Mouse (Mus musculus) CH12.LX (cell line): ENCODE results near the gene S100pbp. TPM values are rescaled to one million over a fixed set of nuclear protein-coding genes. Genes with fewer than 3 reads are reported as not detected.
A peak's percentile ranks its signal among the peaks of the same experiment; 100 is the strongest.

Experiments
- DNase-seq: peaks from one replicate; pipeline ENCODE4 v3.0.0-alpha.2; 2013; ENCODE audit errors: extremely low read depth
- H3K27ac ChIP-seq: 2 replicates; pipeline ENCODE4 v1.5.1; 2012; ENCODE audit warnings: low read depth, mild to moderate bottlenecking, control low read depth, moderate library complexity; ENCODE audit not compliant: insufficient read depth
- H3K27me3 ChIP-seq: replicated peaks from 2 replicates; pipeline ENCODE3; 2012; ENCODE audit warnings: inconsistent platforms
- H3K36me3 ChIP-seq, 2 experiments: replicated peaks in 1 of 2; 2 replicates each; pipeline versions ENCODE3 to v1.6.1; 2012; ENCODE audit warnings: inconsistent platforms in 1 of 2, low read length in 1 of 2, mild to moderate bottlenecking in 1 of 2, mixed read lengths in 1 of 2, moderate library complexity in 1 of 2; ENCODE audit not compliant: control insufficient read depth in 1 of 2, insufficient read depth in 1 of 2
- H3K4me1 ChIP-seq, 2 experiments: 2 replicates each; pipeline ENCODE4 v1.6.1; 2012; ENCODE audit warnings: inconsistent platforms in 1 of 2, moderate library complexity in 1 of 2; ENCODE audit not compliant: insufficient read depth in 2 of 2, control insufficient read depth in 1 of 2
- H3K4me2 ChIP-seq: 2 replicates; pipeline ENCODE4 v1.6.1; 2012; ENCODE audit warnings: low read depth, mild to moderate bottlenecking, control low read depth; ENCODE audit not compliant: poor library complexity, insufficient read depth, severe bottlenecking
- H3K4me3 ChIP-seq, 3 experiments: fragments of 150-350 bp in 1 of 3; sonication (generic) in 1 of 3; replicated peaks in 1 of 3; 2 replicates each; pipeline versions ENCODE3 to v1.5.1; 2011 to 2012; ENCODE audit warnings: low read depth in 2 of 3, low read length in 2 of 3, mild to moderate bottlenecking in 2 of 3, moderate library complexity in 2 of 3, control low read depth in 1 of 3, improper control_type of control experiment in 1 of 3, inconsistent platforms in 1 of 3, mixed read lengths in 1 of 3; ENCODE audit not compliant: poor library complexity in 1 of 3
- H3K79me2 ChIP-seq: replicated peaks from 2 replicates; pipeline ENCODE4 v1.6.1; 2012; ENCODE audit warnings: mild to moderate bottlenecking, moderate library complexity; ENCODE audit not compliant: control insufficient read depth, poor library complexity, insufficient read depth, severe bottlenecking; ENCODE audit errors: extremely low read depth
- H3K9ac ChIP-seq: 2 replicates; pipeline ENCODE4 v1.6.1; 2012; ENCODE audit warnings: low read depth, mild to moderate bottlenecking, control low read depth, moderate library complexity; ENCODE audit not compliant: insufficient read depth
- H3K9me3 ChIP-seq: replicated peaks from 2 replicates; pipeline ENCODE3; 2012; ENCODE audit warnings: low read length, inconsistent platforms, mixed read lengths
- BHLHE40 ChIP-seq: IDR thresholded peaks from 2 replicates; pipeline ENCODE4 v1.6.1; 2011; ENCODE audit warnings: mild to moderate bottlenecking, low read depth, low read length, improper control_type of control experiment
- CHD2 ChIP-seq: IDR thresholded peaks from 2 replicates; pipeline ENCODE4 v1.6.1; 2011; ENCODE audit warnings: low read length, improper control_type of control experiment
- CTCF ChIP-seq, 2 experiments: IDR thresholded peaks in 1 of 2; conservative IDR thresholded peaks in 1 of 2; 2 replicates each; pipeline ENCODE4 v1.5.1; 2011 to 2012; ENCODE audit warnings: low read depth in 2 of 2, low read length in 2 of 2, improper control_type of control experiment in 1 of 2, inconsistent platforms in 1 of 2, mild to moderate bottlenecking in 1 of 2, moderate library complexity in 1 of 2
- E2F4 ChIP-seq: IDR thresholded peaks from 2 replicates; pipeline ENCODE4 v1.6.1; 2011; ENCODE audit warnings: low read depth, low read length, improper control_type of control experiment; ENCODE audit not compliant: insufficient replicate concordance
- ELF1 ChIP-seq: IDR thresholded peaks from 2 replicates; pipeline ENCODE4 v1.6.1; 2014; ENCODE audit warnings: low read depth, mild to moderate bottlenecking, inconsistent platforms, low read length, improper control_type of control experiment
- GABPA ChIP-seq: IDR thresholded peaks from 2 replicates; pipeline ENCODE4 v1.6.1; 2012; ENCODE audit warnings: low read depth, low read length, improper control_type of control experiment, inconsistent platforms; ENCODE audit not compliant: insufficient replicate concordance
- IRF4 ChIP-seq: IDR thresholded peaks from 2 replicates; pipeline ENCODE4 v1.6.1; 2014; ENCODE audit warnings: low read depth, mild to moderate bottlenecking, inconsistent platforms, low read length, improper control_type of control experiment
- MAZ ChIP-seq: IDR thresholded peaks from 2 replicates; pipeline ENCODE4 v1.6.1; 2012; ENCODE audit warnings: low read depth, mild to moderate bottlenecking, inconsistent platforms, low read length, improper control_type of control experiment, moderate library complexity
- MXI1 ChIP-seq: IDR thresholded peaks from 2 replicates; pipeline ENCODE4 v1.6.1; 2011; ENCODE audit warnings: mild to moderate bottlenecking, low read depth, low read length, improper control_type of control experiment
- NELFE ChIP-seq: IDR thresholded peaks from 2 replicates; pipeline ENCODE4 v1.6.1; 2011; ENCODE audit warnings: low read depth, low read length, improper control_type of control experiment
- POLR2A ChIP-seq: IDR thresholded peaks from 2 replicates; pipeline ENCODE4 v1.6.1; 2011; ENCODE audit warnings: low read depth, mild to moderate bottlenecking, improper control_type of control experiment, low read length
- RAD21 ChIP-seq: IDR thresholded peaks from 2 replicates; pipeline ENCODE4 v1.6.1; 2011; ENCODE audit warnings: low read depth, mild to moderate bottlenecking, low read length, improper control_type of control experiment, moderate library complexity
- RCOR1 ChIP-seq: conservative IDR thresholded peaks from 2 replicates; pipeline ENCODE4 v1.6.1; 2012; ENCODE audit warnings: low read depth, mild to moderate bottlenecking, inconsistent platforms, low read length, improper control_type of control experiment
- SIN3A ChIP-seq: IDR thresholded peaks from 2 replicates; pipeline ENCODE4 v1.6.1; 2012; ENCODE audit warnings: low read length, improper control_type of control experiment, inconsistent platforms
- SMC3 ChIP-seq: IDR thresholded peaks from 2 replicates; pipeline ENCODE4 v1.6.1; 2011; ENCODE audit warnings: low read depth, low read length, improper control_type of control experiment
- TBP ChIP-seq: conservative IDR thresholded peaks from 2 replicates; pipeline ENCODE4 v1.6.1; 2011; ENCODE audit warnings: low read depth, low read length, improper control_type of control experiment
- USF1 ChIP-seq: IDR thresholded peaks from 2 replicates; pipeline ENCODE4 v1.6.1; 2014; ENCODE audit warnings: low read depth, mild to moderate bottlenecking, inconsistent platforms, low read length, improper control_type of control experiment
- USF2 ChIP-seq: conservative IDR thresholded peaks from 2 replicates; pipeline ENCODE4 v1.6.1; 2011; ENCODE audit warnings: low read depth, low read length, improper control_type of control experiment
- ZKSCAN1 ChIP-seq: IDR thresholded peaks from 2 replicates; pipeline ENCODE4 v1.6.1; 2012; ENCODE audit warnings: low read depth, inconsistent platforms, low read length, improper control_type of control experiment, borderline replicate concordance
- dilution Hi-C: fragments of 300-500 bp; cut with MboI; formaldehyde crosslinking; loops from 2 replicates; pipeline ENCODE4 v1.14.3; 2020; ENCODE audit warnings: low sequenced_read_pairs; ENCODE audit not compliant: extremely low pct_unique_long_range_greater_than_20kb, extremely low pct_ligation_motif_present
- in situ Hi-C: fragments of 300-500 bp; cut with MboI; formaldehyde crosslinking; loops from 3 replicates; pipeline ENCODE4 v1.14.3; 2019; ENCODE audit warnings: low sequenced_read_pairs, low pct_ligation_motif_present, low pct_unique_long_range_greater_than_20kb, mixed read lengths
- polyA plus RNA-seq: library from polyadenylated mRNA; unstranded; fragments of >175 nt; gene quantifications from 2 replicates; pipeline ENCODE4 v1.2.1, GENCODE M21; 2012; ENCODE audit warnings: low read depth; ENCODE audit not compliant: insufficient read length
- total RNA-seq, 2 experiments: library from RNA; depleted of rRNA; stranded (reverse); fragments of 300-350 nt in 1 of 2; fragments of >200 nt in 1 of 2; gene quantifications; 2 replicates each; pipeline ENCODE4 v1.2.3; 2012 to 2014

The S100pbp gene
- total and polyA plus RNA-seq, 3 experiments, result 22.5 to 43.6 (median 43.6) TPM

DNA sequence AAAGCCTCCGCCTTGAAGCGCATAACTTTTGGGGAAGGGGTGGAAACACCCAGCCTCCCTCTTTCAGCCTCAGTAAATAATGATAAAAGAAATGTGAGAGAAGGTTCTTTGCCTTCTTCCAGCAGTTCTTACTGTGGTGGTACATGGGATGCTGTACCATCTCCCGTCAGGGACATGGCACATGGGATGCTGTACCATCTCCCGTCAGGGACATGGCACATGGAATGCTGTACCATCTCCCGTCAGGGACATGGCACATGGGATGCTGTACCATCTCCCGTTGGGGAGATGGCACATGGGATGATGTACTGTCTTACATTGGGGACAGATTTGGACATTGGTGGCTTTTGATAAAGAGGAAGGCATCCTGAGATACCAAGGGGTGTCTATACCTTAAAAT, 8.0 kb upstream of the S100pbp start:
- Histone ChIP-seq H3K9ac (no peak overlapping the region), H3K27ac (no peak overlapping the region), H3K4me2 (no peak overlapping the region), H3K4me3 (no peak overlapping the region), H3K36me3 (peaks cover 71 to 89% of the 10 kb centered on the region in 2 experiments), H3K79me2 (peaks cover 38% of the 10 kb centered on the region), H3K4me1 (peaks cover 5 to 24% of the 10 kb centered on the region in 2 experiments; a peak in 3 of 4 replicates), H3K27me3 (no peaks in the 10 kb centered on the region), H3K9me3 (no peaks in the 10 kb centered on the region)
- dilution Hi-C loops, result no loop called here
- in situ Hi-C loops, result no loop called here
- TF ChIP-seq NELFE, result no peak
- no peak for DNase-seq

DNA sequence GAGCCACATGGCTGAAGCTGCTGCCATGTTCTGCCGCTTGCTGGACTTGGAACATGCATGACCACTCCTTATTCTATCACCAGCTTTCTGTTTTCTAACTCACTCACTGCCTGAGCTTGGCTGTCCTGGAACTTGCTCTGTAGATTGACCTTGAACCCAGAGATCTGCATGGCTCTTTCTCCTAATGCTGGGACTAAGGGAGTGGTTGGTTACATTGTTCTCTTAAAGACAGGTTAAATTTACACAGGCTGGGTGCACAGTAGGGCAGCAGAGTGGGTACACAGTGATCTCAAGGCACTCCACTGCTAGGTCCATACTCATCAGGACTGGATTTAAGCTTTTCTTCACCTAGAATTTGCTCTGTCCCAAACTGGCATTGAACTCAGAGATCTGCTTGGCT, 4.8 kb upstream of the S100pbp start:
- peaks cover 9 to 40% of the 10 kb centered on the region in 2 experiments for H3K4me1 ChIP-seq
- TF ChIP-seq ELF1, result no peak
- TF ChIP-seq MXI1, result no peak
- peak; percentile 44 for TF ChIP-seq ZKSCAN1
- no peak for TF ChIP-seq GABPA
- no peaks in the 10 kb centered on the region for H3K27me3 ChIP-seq
- in situ Hi-C loops, result no loop called here
- dilution Hi-C loops, result no loop called here
- no peak overlapping the region for H3K27ac ChIP-seq
- no peak overlapping the region for H3K4me2 ChIP-seq
- H3K9me3 ChIP-seq, result no peaks in the 10 kb centered on the region
- DNase-seq, result no peak
- peaks cover 64% of the 10 kb centered on the region for H3K79me2 ChIP-seq
- H3K36me3 ChIP-seq, result peaks cover 57 to 73% of the 10 kb centered on the region in 2 experiments
- no peak overlapping the region for H3K9ac ChIP-seq
- H3K4me3 ChIP-seq, result no peak overlapping the region

DNA sequence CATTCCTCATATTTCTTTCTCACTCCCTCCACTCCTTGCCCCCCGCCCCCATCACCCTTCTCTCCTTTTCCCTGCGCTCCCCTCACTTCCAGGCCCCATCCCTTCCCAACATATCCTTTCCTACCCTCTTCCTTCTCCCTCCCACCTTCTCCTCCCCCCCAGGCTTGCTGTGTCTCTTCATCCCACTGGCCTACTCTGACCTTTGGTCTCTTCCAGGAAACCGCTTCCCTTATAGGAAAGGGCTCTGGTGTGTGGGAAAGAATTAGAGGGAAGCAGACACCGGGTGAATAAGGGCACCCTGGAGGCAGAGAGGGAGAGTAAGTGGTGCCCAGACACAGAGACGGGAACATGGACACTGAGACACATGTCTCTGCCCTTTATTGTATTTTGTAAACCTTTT, 2.2 kb upstream of the S100pbp start:
- H3K27ac ChIP-seq, result no peak overlapping the region
- no peaks in the 10 kb centered on the region for H3K27me3 ChIP-seq
- dilution Hi-C loops, result no loop called here
- TF ChIP-seq MAZ (no peak), IRF4 (no peak), E2F4 (no peak), RAD21 (no peak), NELFE (no peak), GABPA (no peak), CTCF (conservative IDR thresholded peaks at IDR 0.05 in 1 of 2, IDR thresholded peaks at IDR 0.05 in 1 of 2; ENCODE audit: low read depth in 2 of 2, low read length in 2 of 2) (no peak), SIN3A (no peak), USF1 (no peak), SMC3 (no peak), POLR2A (no peak), USF2 (no peak), BHLHE40 (no peak), TBP (no peak), ELF1 (no peak), RCOR1 (no peak), ZKSCAN1 (no peak), CHD2 (no peak)
- peak overlapping the region; percentile 90 for H3K4me2 ChIP-seq
- no peaks in the 10 kb centered on the region for H3K9me3 ChIP-seq
- peak overlapping the region in 2 of 3 experiments; percentile 75 to 86 for H3K4me3 ChIP-seq
- in situ Hi-C loops, result no loop called here
- H3K79me2 ChIP-seq, result peaks cover 84% of the 10 kb centered on the region
- H3K4me1 ChIP-seq, result peaks cover 17 to 55% of the 10 kb centered on the region in 2 experiments
- H3K36me3 ChIP-seq, result peaks cover 42 to 57% of the 10 kb centered on the region in 2 experiments
- H3K9ac ChIP-seq, result peak overlapping the region; percentile 93; the same call in 1 of the 2 replicates
- no peak for DNase-seq
